Mouse (Mus musculus) testis, adult 2 months (tissue): ENCODE measurements around the gene Iglon5. TPM values are rescaled to one million over a fixed set of nuclear protein-coding genes. Genes with fewer than 3 reads are reported as not detected.

Experiments used
- H3K27ac ChIP-seq: fragments of 200-500 bp; 2 replicates; pipeline ENCODE4 v1.5.1; 2012; ENCODE audit warnings: low read depth, low read length; ENCODE audit not compliant: control insufficient read depth, insufficient read depth
- H3K27me3 ChIP-seq: fragments of 200-500 bp; 2 replicates; pipeline ENCODE4 v1.6.1; 2012; ENCODE audit warnings: mild to moderate bottlenecking, low read length, moderate library complexity; ENCODE audit not compliant: control insufficient read depth, insufficient read depth
- H3K36me3 ChIP-seq: fragments of 200-500 bp; 2 replicates; pipeline ENCODE4 v1.6.1; 2012; ENCODE audit warnings: mild to moderate bottlenecking, low read length; ENCODE audit not compliant: control insufficient read depth, insufficient read depth
- H3K4me1 ChIP-seq: fragments of 200-500 bp; 2 replicates; pipeline ENCODE4 v1.6.1; 2012; ENCODE audit warnings: low read length; ENCODE audit not compliant: control insufficient read depth, insufficient read depth
- H3K4me3 ChIP-seq: fragments of 200-500 bp; 2 replicates; pipeline ENCODE4 v1.5.1; 2012; ENCODE audit warnings: low read depth, mild to moderate bottlenecking, low read length, moderate library complexity, mixed read lengths; ENCODE audit not compliant: control insufficient read depth
- CTCF ChIP-seq: fragments of 200-500 bp; IDR thresholded peaks from 2 replicates; pipeline ENCODE4 v1.5.1; 2012; ENCODE audit warnings: low read depth, mild to moderate bottlenecking, inconsistent platforms, low read length, moderate library complexity; ENCODE audit not compliant: control insufficient read depth, insufficient read depth, insufficient replicate concordance
- POLR2A ChIP-seq: fragments of 200-500 bp; IDR thresholded peaks from 2 replicates; pipeline ENCODE4 v1.6.1; 2012; ENCODE audit warnings: low read depth, mild to moderate bottlenecking, inconsistent platforms, low read length, moderate library complexity; ENCODE audit not compliant: control insufficient read depth
- polyA plus RNA-seq: library from polyadenylated mRNA; depleted of rRNA; stranded (reverse); fragments of >200 nt; gene quantifications from 2 replicates; pipeline ENCODE4 v1.2.3, GENCODE M21; 2012

Gene Iglon5
- polyA plus RNA-seq, 1 experiment = 7.4 TPM

DNA sequence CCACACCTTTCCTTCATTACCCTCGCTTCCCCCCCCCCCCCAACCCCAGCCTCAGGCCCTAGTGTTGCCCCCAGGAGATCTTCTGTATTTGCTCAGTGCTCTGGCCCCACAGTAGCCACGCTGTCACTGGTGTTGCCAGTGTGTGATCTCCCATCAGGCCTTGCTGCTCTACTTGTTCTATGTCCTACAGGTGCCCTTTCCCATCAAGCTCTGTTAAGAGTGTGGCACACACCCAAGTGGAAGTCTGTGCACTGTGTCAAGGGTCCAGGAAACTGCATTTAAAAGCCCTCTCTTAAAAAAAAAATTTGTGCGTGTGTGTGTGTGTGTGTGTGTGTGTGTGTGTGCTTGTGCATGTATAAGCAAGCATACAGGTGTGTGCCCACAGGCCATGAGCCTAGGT lies 41.6 kb downstream of the Iglon5 start:
- Histone ChIP-seq H3K4me3 (no peak overlapping the region), H3K4me1 (peaks cover 11% of the 10 kb centered on the region), H3K27ac (no peak overlapping the region), H3K36me3 (no peaks in the 10 kb centered on the region), H3K27me3 (no peaks in the 10 kb centered on the region)
- TF ChIP-seq POLR2A (no peak), CTCF (no peak)

DNA sequence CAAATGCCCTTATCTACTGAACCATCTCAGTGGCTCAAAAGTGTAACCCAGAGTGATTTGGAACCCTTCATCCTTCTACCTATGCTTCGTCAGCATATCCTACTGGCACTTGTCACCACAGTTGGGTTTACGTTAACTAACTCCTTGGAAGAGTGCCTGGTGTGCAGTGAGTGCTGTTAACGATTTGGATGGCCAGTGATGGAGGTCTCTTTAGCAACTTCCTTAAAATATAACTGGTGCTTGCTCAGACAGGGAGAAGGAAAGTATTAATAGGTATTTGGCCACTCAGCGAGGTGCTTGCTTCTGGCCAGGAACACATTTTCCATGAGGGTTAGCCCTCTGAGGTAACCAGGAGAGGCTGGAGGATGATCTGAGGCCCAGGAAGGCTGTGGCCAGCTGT lies 42.1 kb downstream of the Iglon5 start:
- no peak for TF ChIP-seq POLR2A
- H3K27ac ChIP-seq = no peak overlapping the region

DNA sequence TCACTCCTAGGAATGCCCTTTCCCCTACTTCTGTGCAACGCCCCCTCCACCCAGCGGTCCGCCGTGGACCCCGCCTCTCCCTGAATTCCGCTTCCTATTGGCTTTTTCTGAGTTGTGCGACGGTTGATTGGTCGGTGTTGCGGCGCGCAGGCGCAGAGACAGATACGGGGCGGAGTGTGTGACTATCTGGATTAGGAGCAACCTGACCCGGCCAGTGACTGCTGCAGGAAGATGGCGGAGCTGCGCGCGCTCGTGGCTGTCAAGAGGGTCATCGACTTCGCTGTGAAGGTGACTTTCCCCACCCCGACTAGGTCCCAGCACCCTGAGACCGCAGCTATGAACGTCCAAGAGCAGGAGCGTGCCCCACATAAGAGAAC lies 46.0 kb downstream of the Iglon5 start, which contains the start of the genes Etfb and Gm45233:
Gene Etfb, plus strand, starts transcription at position 167 of the 377 bp plus-strand sequence.
Gene Gm45233, plus strand, starts transcription at position 212 of the 377 bp plus-strand sequence.
- Histone ChIP-seq H3K4me1 (peaks cover 22% of the 10 kb centered on the region), H3K4me3 (peak within 1 kb of the TSS; percentile 89), H3K27ac (peak within 1 kb of the TSS; percentile 90), H3K27me3 (no peaks in the 10 kb centered on the region), H3K36me3 (no peaks in the 10 kb centered on the region)
- TF ChIP-seq CTCF (no peak), POLR2A (peak; percentile 81)

More for the DNA sequence above, 42.1 kb downstream of the Iglon5 start:
- no peaks in the 10 kb centered on the region for H3K27me3 ChIP-seq
- no peaks in the 10 kb centered on the region for H3K36me3 ChIP-seq
- peaks cover 15% of the 10 kb centered on the region for H3K4me1 ChIP-seq
- no peak overlapping the region for H3K4me3 ChIP-seq

DNA sequence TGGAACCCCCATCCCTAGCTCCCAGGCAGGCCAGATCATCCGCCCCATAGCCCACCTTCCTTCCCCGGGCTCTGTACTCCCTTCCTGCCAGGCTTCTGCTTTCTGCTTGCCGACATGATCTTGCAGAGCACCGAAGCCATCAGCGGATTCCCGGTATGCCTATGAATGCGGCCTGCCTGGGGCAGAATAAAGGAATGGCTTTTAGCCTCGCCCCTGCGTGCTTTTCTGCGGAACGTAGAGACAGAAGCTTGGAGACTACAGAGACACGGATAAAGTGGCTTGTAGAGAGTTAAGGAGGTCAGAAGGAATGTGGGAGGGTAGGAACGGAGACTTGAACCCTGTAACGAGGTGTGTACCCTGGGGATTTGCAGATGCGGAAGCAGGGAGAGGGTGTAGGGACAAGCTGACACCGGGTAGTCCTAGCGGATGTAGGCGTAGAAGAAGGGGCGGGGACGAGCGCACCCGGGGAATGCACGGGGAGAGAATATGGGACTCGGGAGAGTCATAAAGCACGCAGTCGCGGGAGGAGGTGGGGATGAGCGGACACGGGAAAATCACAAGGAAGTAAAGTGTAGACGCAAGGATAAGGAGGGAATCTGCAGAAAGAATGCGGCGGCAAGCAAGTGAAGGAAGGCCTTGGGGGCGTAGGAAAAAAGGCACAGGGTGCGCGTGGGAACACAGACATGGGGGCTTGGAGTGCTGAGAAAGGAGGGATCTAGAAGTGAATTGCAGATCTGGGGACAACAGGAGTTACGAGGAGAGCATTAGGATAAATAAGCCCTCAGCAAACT lies 46.6 kb downstream of the Iglon5 start:
- Histone ChIP-seq H3K4me1 (peaks cover 22% of the 10 kb centered on the region), H3K27me3 (no peaks in the 10 kb centered on the region), H3K4me3 (peak overlapping the region; percentile 89), H3K36me3 (no peaks in the 10 kb centered on the region), H3K27ac (peak overlapping the region; percentile 90)
- peak; percentile 50; the same call in 1 of the 2 replicates for TF ChIP-seq POLR2A
- TF ChIP-seq CTCF = no peak

DNA sequence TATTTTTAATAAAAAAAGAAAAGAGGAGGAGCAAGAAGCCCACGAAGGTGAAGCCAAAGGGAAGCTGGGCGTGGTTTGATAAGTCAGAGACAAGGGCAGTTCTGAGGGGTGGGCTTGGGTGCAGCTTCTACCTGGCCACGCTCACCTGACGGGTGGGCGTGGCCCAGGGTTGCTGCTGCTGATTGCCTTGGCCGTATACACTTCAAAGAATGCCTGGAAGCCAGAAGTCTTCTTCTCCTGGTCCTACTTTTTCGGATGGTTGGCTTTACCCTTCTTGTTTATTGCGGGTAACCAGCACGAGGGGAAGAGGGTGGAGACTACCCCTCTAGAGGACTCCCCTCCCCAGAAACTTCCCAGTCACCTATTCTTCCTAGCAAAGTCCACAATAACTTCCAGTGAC lies 47.2 kb downstream of the Iglon5 start:
- no peaks in the 10 kb centered on the region for H3K27me3 ChIP-seq
- H3K4me3 ChIP-seq = peak overlapping the region; percentile 89
- peak overlapping the region; percentile 90; the same call in 1 of the 2 replicates for H3K27ac ChIP-seq
- no peaks in the 10 kb centered on the region for H3K36me3 ChIP-seq
- peaks cover 22% of the 10 kb centered on the region for H3K4me1 ChIP-seq
- TF ChIP-seq CTCF (no peak), POLR2A (no peak)

DNA sequence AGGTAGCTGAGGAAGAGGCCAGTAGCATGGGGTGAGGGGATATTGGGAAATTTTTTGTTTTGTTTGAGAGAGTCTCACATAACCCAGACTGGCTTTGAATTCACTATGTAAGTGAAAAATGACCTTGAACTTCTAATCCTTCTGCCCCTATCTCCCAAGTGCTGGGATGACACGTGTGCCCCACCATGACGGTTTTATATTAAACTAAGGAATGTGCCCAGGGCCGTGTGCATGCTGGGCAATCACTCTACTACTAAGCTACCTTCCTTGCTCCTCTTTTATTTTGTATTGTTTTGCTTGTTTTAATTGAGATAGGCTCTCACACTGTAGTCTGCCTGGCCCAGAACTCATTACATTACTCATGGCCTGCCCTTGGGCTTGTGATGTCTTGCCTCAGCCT lies 48.8 kb downstream of the Iglon5 start:
- Histone ChIP-seq H3K27me3 (no peaks in the 10 kb centered on the region), H3K36me3 (no peaks in the 10 kb centered on the region), H3K4me3 (peak overlapping the region; percentile 89), H3K4me1 (peaks cover 22% of the 10 kb centered on the region), H3K27ac (no peak overlapping the region)
- TF ChIP-seq POLR2A = no peak
- no peak for TF ChIP-seq CTCF

DNA sequence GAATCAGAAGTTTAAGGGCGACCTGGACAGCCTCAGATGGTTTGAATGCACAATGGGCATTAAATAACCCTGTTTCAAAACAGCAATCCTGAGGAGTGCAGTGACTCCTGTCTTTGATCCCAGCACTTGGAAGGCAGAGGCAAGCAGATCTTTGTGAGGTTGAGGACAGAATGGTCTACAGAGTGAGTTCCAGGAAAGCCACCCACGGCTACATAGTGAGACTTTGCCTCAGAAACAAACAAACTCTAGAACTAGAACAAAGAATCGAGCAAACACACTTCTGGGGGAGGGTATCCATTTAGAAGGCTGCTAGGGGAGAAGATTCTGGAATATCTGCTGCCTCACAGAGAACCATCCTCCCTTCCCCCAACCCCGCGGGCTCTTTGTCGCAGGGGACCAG lies 49.4 kb downstream of the Iglon5 start, which contains the start of gene Cldnd2:
Gene Cldnd2, plus strand, starts transcription at position 301 of the 400 bp plus-strand sequence.
- Histone ChIP-seq H3K27me3 (no peaks in the 10 kb centered on the region), H3K27ac (no peak within 1 kb of the TSS), H3K36me3 (no peaks in the 10 kb centered on the region), H3K4me3 (peak within 1 kb of the TSS; percentile 89), H3K4me1 (peaks cover 22% of the 10 kb centered on the region)
- TF ChIP-seq CTCF (no peak), POLR2A (no peak)
